Mouse (Mus musculus) kidney, adult 2 months (tissue): ENCODE data around the gene Batf.
"Not testable (repeated sequence)": the region's sequence is repeated elsewhere in the genome, so short reads cannot be mapped to it uniquely, and the experiment has no call there.

Experiments
- CTCF ChIP-seq: fragments of 200-500 bp; conservative IDR thresholded peaks from 2 replicates; pipeline ENCODE4 v1.5.1; 2011; ENCODE audit warnings: low read depth, mild to moderate bottlenecking, control low read depth, low read length, moderate library complexity, mixed read lengths; ENCODE audit not compliant: insufficient read depth, insufficient read length
- POLR2A ChIP-seq: fragments of 200-500 bp; IDR thresholded peaks from one replicate; pipeline ENCODE4 v1.6.1; 2011; ENCODE audit warnings: low read depth, low read length, control low read depth

GRCm38 (mm10) chr12:85662232-85662631 is 24.2 kb upstream of the Batf start:
- TF ChIP-seq CTCF, POLR2A: not testable (repeated sequence)
